Mouse (Mus musculus): Measurements from ENCODE around the gene Ier5. TPM values are rescaled to one million over a fixed set of nuclear protein-coding genes. Genes with fewer than 3 reads are reported as not detected.

Gene Ier5
- polyA plus RNA-seq, 1 experiment = 5.9 TPM

- Histone ChIP-seq H3K36me3 (ENCODE audit: control insufficient read depth, insufficient read depth, low read length, poor library complexity, severe bottlenecking) (no peaks in the 10 kb centered on the region), H3K27ac (ENCODE audit: insufficient read depth, low read length) (peak overlapping the region; percentile 45; the same call in 1 of the 2 replicates), H3K9ac (ENCODE audit: low read depth, poor library complexity, severe bottlenecking) (no peak overlapping the region), H3K27me3 (ENCODE audit: control insufficient read depth, insufficient read depth, low read length, poor library complexity, severe bottlenecking) (peaks cover 4% of the 10 kb centered on the region; the same call in 1 of the 2 replicates), H3K4me3 (ENCODE audit: low read depth, low read length) (no peak overlapping the region), H3K9me3 (replicated peaks; ENCODE audit: control insufficient read depth, insufficient read depth, low read length, poor library complexity, severe bottlenecking) (no peaks in the 10 kb centered on the region), H3K4me1 (ENCODE audit: control insufficient read depth, insufficient read depth, low read length) (peaks cover under 1% of the 10 kb centered on the region)
- TF ChIP-seq EP300 (IDR thresholded peaks at IDR 0.05; ENCODE audit: insufficient read depth, low read depth, low read length) (peak; percentile 83), POLR2A (IDR thresholded peaks at IDR 0.05; ENCODE audit: insufficient read depth, low read length) (no peak)
Measured at GRCm38 (mm10) chr1:155086416-155086815, 13.0 kb downstream of the Ier5 start.

- Histone ChIP-seq H3K4me1 (ENCODE audit: control insufficient read depth, insufficient read depth, low read length) (no peaks in the 10 kb centered on the region), H3K4me3 (ENCODE audit: low read depth, low read length) (no peak overlapping the region), H3K9ac (ENCODE audit: low read depth, poor library complexity, severe bottlenecking) (no peak overlapping the region), H3K36me3 (ENCODE audit: control insufficient read depth, insufficient read depth, low read length, poor library complexity, severe bottlenecking) (no peaks in the 10 kb centered on the region), H3K9me3 (replicated peaks; ENCODE audit: control insufficient read depth, insufficient read depth, low read length, poor library complexity, severe bottlenecking) (no peaks in the 10 kb centered on the region), H3K27ac (ENCODE audit: insufficient read depth, low read length) (no peak overlapping the region), H3K27me3 (ENCODE audit: control insufficient read depth, insufficient read depth, low read length, poor library complexity, severe bottlenecking) (peaks cover 4% of the 10 kb centered on the region; the same call in 1 of the 2 replicates)
- no peak for TF ChIP-seq CTCF (IDR thresholded peaks at IDR 0.05; ENCODE audit: low read depth, low read length)
- no peak for TF ChIP-seq EP300 (IDR thresholded peaks at IDR 0.05; ENCODE audit: insufficient read depth, low read depth, low read length)
- no peak for TF ChIP-seq POLR2A (IDR thresholded peaks at IDR 0.05; ENCODE audit: insufficient read depth, low read length)
Measured at GRCm38 (mm10) chr1:155084839-155085238, 14.6 kb downstream of the Ier5 start.

- TF ChIP-seq POLR2A (IDR thresholded peaks at IDR 0.05; ENCODE audit: insufficient read depth, low read length) (no peak), EP300 (IDR thresholded peaks at IDR 0.05; ENCODE audit: insufficient read depth, low read depth, low read length) (no peak), CTCF (IDR thresholded peaks at IDR 0.05; ENCODE audit: low read depth, low read length) (no peak)
- no peaks in the 10 kb centered on the region for H3K4me1 ChIP-seq (ENCODE audit: control insufficient read depth, insufficient read depth, low read length)
- no peaks in the 10 kb centered on the region for H3K36me3 ChIP-seq (ENCODE audit: control insufficient read depth, insufficient read depth, low read length, poor library complexity, severe bottlenecking)
- peak overlapping the region; percentile 84 for H3K4me3 ChIP-seq (ENCODE audit: low read depth, low read length)
- H3K9me3 ChIP-seq (replicated peaks; ENCODE audit: control insufficient read depth, insufficient read depth, low read length, poor library complexity, severe bottlenecking) = no peaks in the 10 kb centered on the region
- peaks cover 4% of the 10 kb centered on the region; the same call in 1 of the 2 replicates for H3K27me3 ChIP-seq (ENCODE audit: control insufficient read depth, insufficient read depth, low read length, poor library complexity, severe bottlenecking)
- no peak overlapping the region for H3K27ac ChIP-seq (ENCODE audit: insufficient read depth, low read length)
- H3K9ac ChIP-seq (ENCODE audit: low read depth, poor library complexity, severe bottlenecking) = peak overlapping the region; percentile 78
Measured at GRCm38 (mm10) chr1:155083271-155084265, 15.9 kb downstream of the Ier5 start.

GRCm38 (mm10) chr1:155082965-155083268 is 16.5 kb downstream of the Ier5 start:
- H3K27me3 ChIP-seq (ENCODE audit: control insufficient read depth, insufficient read depth, low read length, poor library complexity, severe bottlenecking) = peaks cover 4% of the 10 kb centered on the region; the same call in 1 of the 2 replicates
- H3K9me3 ChIP-seq (replicated peaks; ENCODE audit: control insufficient read depth, insufficient read depth, low read length, poor library complexity, severe bottlenecking) = no peaks in the 10 kb centered on the region
- H3K27ac ChIP-seq (ENCODE audit: insufficient read depth, low read length) = no peak overlapping the region
- peak overlapping the region; percentile 78 for H3K9ac ChIP-seq (ENCODE audit: low read depth, poor library complexity, severe bottlenecking)
- H3K36me3 ChIP-seq (ENCODE audit: control insufficient read depth, insufficient read depth, low read length, poor library complexity, severe bottlenecking) = no peaks in the 10 kb centered on the region
- no peaks in the 10 kb centered on the region for H3K4me1 ChIP-seq (ENCODE audit: control insufficient read depth, insufficient read depth, low read length)
- H3K4me3 ChIP-seq (ENCODE audit: low read depth, low read length) = peak overlapping the region; percentile 76
- TF ChIP-seq CTCF (IDR thresholded peaks at IDR 0.05; ENCODE audit: low read depth, low read length) (no peak), EP300 (IDR thresholded peaks at IDR 0.05; ENCODE audit: insufficient read depth, low read depth, low read length) (no peak), POLR2A (IDR thresholded peaks at IDR 0.05; ENCODE audit: insufficient read depth, low read length) (no peak)

GRCm38 (mm10) chr1:155082158-155082964 is 17.1 kb downstream of the Ier5 start:
- no peak for TF ChIP-seq POLR2A (IDR thresholded peaks at IDR 0.05; ENCODE audit: insufficient read depth, low read length)
- no peak for TF ChIP-seq CTCF (IDR thresholded peaks at IDR 0.05; ENCODE audit: low read depth, low read length)
- TF ChIP-seq EP300 (IDR thresholded peaks at IDR 0.05; ENCODE audit: insufficient read depth, low read depth, low read length) = no peak
- H3K9ac ChIP-seq (ENCODE audit: low read depth, poor library complexity, severe bottlenecking) = peak overlapping the region; percentile 78
- peaks cover 4% of the 10 kb centered on the region; the same call in 1 of the 2 replicates for H3K27me3 ChIP-seq (ENCODE audit: control insufficient read depth, insufficient read depth, low read length, poor library complexity, severe bottlenecking)
- H3K9me3 ChIP-seq (replicated peaks; ENCODE audit: control insufficient read depth, insufficient read depth, low read length, poor library complexity, severe bottlenecking) = no peaks in the 10 kb centered on the region
- H3K36me3 ChIP-seq (ENCODE audit: control insufficient read depth, insufficient read depth, low read length, poor library complexity, severe bottlenecking) = no peaks in the 10 kb centered on the region
- H3K4me1 ChIP-seq (ENCODE audit: control insufficient read depth, insufficient read depth, low read length) = no peaks in the 10 kb centered on the region
- H3K4me3 ChIP-seq (ENCODE audit: low read depth, low read length) = no peak overlapping the region; the same call in 1 of the 2 replicates
- H3K27ac ChIP-seq (ENCODE audit: insufficient read depth, low read length) = no peak overlapping the region

All from ES-Bruce4 (cell line).